Mouse (Mus musculus): Measurements from ENCODE around the gene Tns3.

GRCm38 (mm10) chr11:8636680-8637079 is 27.7 kb downstream of the Tns3 start:
- TF ChIP-seq POLR2A (IDR thresholded peaks at IDR 0.05; ENCODE audit: control insufficient read depth, extremely low read depth, insufficient read depth, low read length, poor library complexity) (no peak), CTCF (IDR thresholded peaks at IDR 0.05; ENCODE audit: borderline replicate concordance, control insufficient read depth, extremely low read depth, insufficient read depth, low read length, poor library complexity) (no peak)

Data from thymus, adult 2 months (tissue).